26 mouse cellular contexts compared by ENCODE assay signal in the genomic region with DNA sequence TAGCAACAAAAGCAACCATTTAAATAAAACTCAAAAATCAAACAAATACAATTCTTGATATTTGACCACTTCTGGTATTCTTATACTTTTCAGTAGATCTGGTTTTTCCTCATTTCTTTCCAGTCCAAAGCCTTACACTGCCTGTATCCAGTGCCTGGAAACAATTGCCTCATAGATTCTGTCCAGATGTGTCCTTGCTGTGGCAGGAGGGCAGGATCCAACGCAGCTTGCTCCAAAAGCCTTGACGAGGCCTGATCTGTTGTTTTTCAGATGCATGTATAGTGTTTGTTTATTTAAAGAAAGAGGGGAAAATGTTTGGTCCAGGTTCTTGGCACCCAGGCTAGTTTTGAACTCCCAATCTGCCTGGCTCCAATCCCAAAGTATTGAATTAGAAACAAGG. TPM values are rescaled to one million over a fixed set of nuclear protein-coding genes. Genes with fewer than 3 reads are reported as not detected.
DNase-seq lines count a peak whose midpoint lies in the region; ATAC-seq and TF ChIP-seq lines count a peak whose summit lies in the region.
"Had no signal": no experiment of that assay in that cellular context is flagged by ENCODE, and none has a peak within 500 bp of the region (broad histone marks: within the 10 kb centered on the region; RNA-seq: fewer than 3 reads in every experiment).

No protein-coding gene starts in this region.

- H3K36me3 ChIP-seq in lung, postnatal 0 days (ENCODE audit: insufficient read depth, low read length): no peaks in the 10 kb centered on the region
- H3K36me3 ChIP-seq in embryonic facial prominence, embryonic 10.5 days (replicated peaks): peaks cover 35% of the 10 kb centered on the region
- H3K36me3 ChIP-seq in kidney, embryonic 14.5 days (ENCODE audit: control insufficient read depth, insufficient read depth, low read length): no peaks in the 10 kb centered on the region
- H3K36me3 ChIP-seq: heart, embryonic 12.5 days; heart, embryonic 15.5 days had no signal

- no peak overlapping the region for H3K4me2 ChIP-seq in lung, postnatal 0 days (replicated peaks; ENCODE audit: low read depth, low read length)
- no peak overlapping the region for H3K4me2 ChIP-seq in kidney, embryonic 14.5 days (replicated peaks; ENCODE audit: low read depth, low read length)
- H3K4me2 ChIP-seq: embryonic facial prominence, embryonic 13.5 days; forebrain, embryonic 12.5 days; forebrain, embryonic 15.5 days; heart, embryonic 12.5 days; heart, embryonic 15.5 days; hindbrain, embryonic 13.5 days had no signal

- no peak overlapping the region for H3K4me3 ChIP-seq in lung, postnatal 0 days (ENCODE audit: low read depth, low read length)
- no peak overlapping the region for H3K4me3 ChIP-seq in embryonic facial prominence, embryonic 10.5 days
- no peak overlapping the region for H3K4me3 ChIP-seq in kidney, embryonic 14.5 days (ENCODE audit: low read length)
- H3K4me3 ChIP-seq: embryonic facial prominence, embryonic 13.5 days; erythroblast, embryonic 14.5 days; forebrain, embryonic 12.5 days; forebrain, embryonic 15.5 days; heart, embryonic 12.5 days; heart, embryonic 15.5 days; hindbrain, embryonic 10.5 days; hindbrain, embryonic 13.5 days had no signal

- ATAC-seq in lung, postnatal 0 days: no peak
- no peak for ATAC-seq in megakaryocyte, adult 5-6 weeks (ENCODE audit: poor library complexity, severe bottlenecking)
- ATAC-seq in kidney, embryonic 14.5 days (ENCODE audit: low FRiP score, low TSS enrichment): no peak
- ATAC-seq: forebrain, embryonic 15.5 days; hindbrain, embryonic 16.5 days; Patski had no signal

- DNase-seq in heart, adult 11 months: peak; percentile 21
- no peak for DNase-seq in heart, adult 8-10 months (ENCODE audit: low spot score)
- DNase-seq in lung, postnatal 0 days (ENCODE audit: low spot score): peak; percentile 30
- DNase-seq in lung, postnatal 14 days: no peak
- peak; percentile 13 for DNase-seq in embryonic facial prominence, embryonic 10.5 days (ENCODE audit: low spot score)
- DNase-seq: adrenal gland, adult 2 months; adrenal gland, postnatal 14 days; cerebellum, adult 18-20 months; cerebellum, adult 9-10 months; cerebellum, postnatal 14 days; gastrocnemius, postnatal 36 days; heart, postnatal 10 days; heart, postnatal 36 days had no signal

- no peak overlapping the region for H3K9ac ChIP-seq in lung, postnatal 0 days (replicated peaks; ENCODE audit: low read depth)
- H3K9ac ChIP-seq in kidney, embryonic 14.5 days (ENCODE audit: low read depth, low read length): no peak overlapping the region
- H3K9ac ChIP-seq: embryonic facial prominence, embryonic 13.5 days; forebrain, embryonic 12.5 days; forebrain, embryonic 15.5 days; heart, embryonic 12.5 days; heart, embryonic 15.5 days; hindbrain, embryonic 13.5 days had no signal

- H3K4me1 ChIP-seq in lung, postnatal 0 days (ENCODE audit: insufficient read depth, low read depth, low read length): no peaks in the 10 kb centered on the region
- H3K4me1 ChIP-seq in embryonic facial prominence, embryonic 10.5 days: peaks cover 11% of the 10 kb centered on the region; the same call in 1 of the 2 replicates
- H3K4me1 ChIP-seq in kidney, embryonic 14.5 days (ENCODE audit: control insufficient read depth, insufficient read depth, low read length): no peaks in the 10 kb centered on the region
- H3K4me1 ChIP-seq: heart, embryonic 12.5 days; heart, embryonic 15.5 days had no signal

- no peak overlapping the region for H3K27ac ChIP-seq in lung, postnatal 0 days (ENCODE audit: low read length)
- no peak overlapping the region for H3K27ac ChIP-seq in embryonic facial prominence, embryonic 10.5 days (replicated peaks)
- no peak overlapping the region for H3K27ac ChIP-seq in kidney, embryonic 14.5 days (ENCODE audit: low read depth, low read length)
- H3K27ac ChIP-seq: embryonic facial prominence, embryonic 13.5 days; forebrain, embryonic 12.5 days; forebrain, embryonic 15.5 days; heart, embryonic 15.5 days; hindbrain, embryonic 13.5 days had no signal

- TF ChIP-seq CTCF in lung, postnatal 0 days (IDR thresholded peaks at IDR 0.05): no peak

- no peak for TF ChIP-seq EP300 in lung, postnatal 0 days (IDR thresholded peaks at IDR 0.05)

- 26% methylated on average over 2 of the region's 2 CpGs for WGBS in lung, postnatal 0 days
- WGBS in embryonic facial prominence, embryonic 10.5 days: 47% methylated on average over 2 of the region's 2 CpGs
- WGBS in kidney, embryonic 14.5 days: 79% methylated on average over 2 of the region's 2 CpGs

- no peaks in the 10 kb centered on the region for H3K9me3 ChIP-seq in lung, postnatal 0 days (ENCODE audit: low read length)
- H3K9me3 ChIP-seq in embryonic facial prominence, embryonic 10.5 days: no peaks in the 10 kb centered on the region
- no peaks in the 10 kb centered on the region for H3K9me3 ChIP-seq in kidney, embryonic 14.5 days (ENCODE audit: control insufficient read depth, low read length)
- H3K9me3 ChIP-seq: embryonic facial prominence, embryonic 13.5 days; forebrain, embryonic 12.5 days; forebrain, embryonic 15.5 days; heart, embryonic 12.5 days; heart, embryonic 15.5 days; hindbrain, embryonic 10.5 days; hindbrain, embryonic 13.5 days had no signal

- no peaks in the 10 kb centered on the region for H3K27me3 ChIP-seq in lung, postnatal 0 days (replicated peaks; ENCODE audit: insufficient read depth, low read length)
- no peaks in the 10 kb centered on the region for H3K27me3 ChIP-seq in embryonic facial prominence, embryonic 10.5 days (replicated peaks; ENCODE audit: low read depth, poor library complexity, severe bottlenecking)
- no peaks in the 10 kb centered on the region for H3K27me3 ChIP-seq in kidney, embryonic 14.5 days (ENCODE audit: control insufficient read depth, insufficient read depth, low read length)
- H3K27me3 ChIP-seq: embryonic facial prominence, embryonic 13.5 days; forebrain, embryonic 12.5 days; forebrain, embryonic 15.5 days; heart, embryonic 12.5 days; heart, embryonic 15.5 days; hindbrain, embryonic 13.5 days had no signal

RNA-seq across cellular contexts. Expression of a gene that starts 34.7 kb away (rescaled TPM):
- total RNA-seq in heart, adult 8-10 months (2022): 1 to 10 TPM; 1.9 to 4.7 (median 2.2) TPM
- polyA plus RNA-seq in lung, postnatal 0 days (2015; fragmentation: Nextera tagmentation; extraction: Ambion mirVana): 2.5 and 3.5 TPM in 2 replicates
- 74.2 and 83.1 TPM in 2 replicates for polyA plus RNA-seq in embryonic facial prominence, embryonic 10.5 days (2016; fragmentation: Nextera tagmentation; extraction: Ambion mirVana)
- 0.52 TPM in 1 of 2 replicates, not detected in the other for total RNA-seq in megakaryocyte, adult 5-6 weeks (2015)
- total RNA-seq in megakaryocyte, adult 5-6 weeks (2017): 0.18 TPM in 1 of 2 replicates, not detected in the other
- polyA plus RNA-seq in kidney, embryonic 14.5 days (2014; fragmentation: Nextera tagmentation; extraction: Ambion mirVana): 5.4 and 5.5 TPM in 2 replicates
- total RNA-seq: granulocyte monocyte progenitor cell, adult 5-6 weeks had no signal
- polyA plus RNA-seq: erythroblast, embryonic 14.5 days; Patski had no signal

RNA-seq across cellular contexts. Expression of a gene that starts 59.2 kb away (rescaled TPM):
- total RNA-seq in heart, adult 8-10 months (2022): 10 to 100 TPM; 64.5 to 70.2 (median 69.7) TPM
- 78.8 and 81.5 TPM in 2 replicates for polyA plus RNA-seq in lung, postnatal 0 days (2015; fragmentation: Nextera tagmentation; extraction: Ambion mirVana)
- 88.4 and 89.9 TPM in 2 replicates for polyA plus RNA-seq in embryonic facial prominence, embryonic 10.5 days (2016; fragmentation: Nextera tagmentation; extraction: Ambion mirVana)
- total RNA-seq in megakaryocyte, adult 5-6 weeks (2015): 35.4 and 37.6 TPM in 2 replicates
- 31.8 and 32.5 TPM in 2 replicates for total RNA-seq in megakaryocyte, adult 5-6 weeks (2017)
- polyA plus RNA-seq in kidney, embryonic 14.5 days (2014; fragmentation: Nextera tagmentation; extraction: Ambion mirVana): 49.2 and 72.4 TPM in 2 replicates

Comparison
In these comparisons a context has a peak if more than half of its experiments do, and no peak if none do; other contexts are left out.
1. DNase-seq: peak in heart, adult 11 months (single experiment), lung, postnatal 0 days (single experiment) and embryonic facial prominence, embryonic 10.5 days (single experiment); none in heart, adult 8-10 months (single experiment) and lung, postnatal 14 days (single experiment).
2. RNA of a gene that starts 34.7 kb away (polyA plus RNA-seq): 74.2 to 83.1 TPM in embryonic facial prominence, embryonic 10.5 days; 5.4 to 5.5 TPM in kidney, embryonic 14.5 days and 2.5 to 3.5 TPM in lung, postnatal 0 days; every median in the first group is over 10 times any median in the second.